Mouse (Mus musculus): ENCODE data around the gene Atp8a2. TPM values are rescaled to one million over a fixed set of nuclear protein-coding genes. Genes with fewer than 3 reads are reported as not detected.

The Atp8a2 gene
- polyA plus RNA-seq, 1 experiment from 2014 or later, result 0.25 TPM

DNA sequence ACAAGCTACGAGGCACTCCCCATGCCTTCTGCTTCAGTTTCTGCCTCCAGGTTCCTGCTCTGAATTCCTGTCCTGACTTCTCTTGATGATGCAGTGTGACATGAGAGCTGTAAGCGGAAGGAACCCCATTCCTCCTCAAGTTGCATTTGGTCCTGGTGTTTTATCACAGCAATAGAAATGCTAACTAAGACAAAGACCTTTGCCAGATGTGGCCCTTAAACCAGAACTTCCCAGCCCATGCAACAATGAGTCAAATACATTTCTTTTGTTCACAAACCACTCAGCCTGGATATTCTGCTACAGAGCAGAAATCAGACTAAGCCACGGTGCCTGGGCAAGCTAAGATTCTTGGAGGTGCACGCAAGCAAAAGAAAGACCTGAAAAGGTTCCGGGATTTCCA, 268.2 kb downstream of the Atp8a2 start:
- DNase-seq (ENCODE audit: low spot score), result no peak
- Histone ChIP-seq H3K9me3 (ENCODE audit: low read length) (no peaks in the 10 kb centered on the region), H3K4me1 (ENCODE audit: insufficient read depth, low read depth, low read length) (no peaks in the 10 kb centered on the region), H3K9ac (replicated peaks; ENCODE audit: low read depth) (no peak overlapping the region), H3K4me3 (ENCODE audit: low read depth, low read length) (no peak overlapping the region), H3K4me2 (replicated peaks; ENCODE audit: low read depth, low read length) (no peak overlapping the region), H3K27me3 (replicated peaks; ENCODE audit: insufficient read depth, low read length) (no peaks in the 10 kb centered on the region), H3K27ac (ENCODE audit: low read length) (no peak overlapping the region), H3K36me3 (ENCODE audit: insufficient read depth, low read length) (no peaks in the 10 kb centered on the region)
- 85% methylated on average over 5 of the region's 5 CpGs for WGBS
- ATAC-seq, result no peak
- TF ChIP-seq EP300 (IDR thresholded peaks at IDR 0.05) (no peak), CTCF (IDR thresholded peaks at IDR 0.05) (no peak)

DNA sequence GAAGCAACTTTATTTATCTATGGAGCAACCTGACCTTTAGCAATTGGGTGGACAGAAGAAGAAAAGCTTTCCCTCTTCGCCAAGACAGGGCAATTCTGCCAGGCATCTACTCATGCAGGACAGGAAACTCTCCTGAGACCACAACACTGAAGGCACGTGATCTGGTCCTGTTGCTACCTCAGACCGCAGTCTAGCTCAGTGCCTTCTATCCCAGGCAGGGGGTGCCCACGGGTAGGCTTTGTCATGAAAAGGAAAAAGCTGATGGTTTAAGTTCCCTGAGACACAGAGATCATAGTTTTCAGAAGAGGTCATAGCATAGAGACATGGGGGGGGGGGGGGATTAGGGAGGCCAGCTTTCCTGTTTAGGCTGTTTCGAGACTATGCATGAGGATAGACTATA, 269.2 kb downstream of the Atp8a2 start:
- no peak overlapping the region for H3K27ac ChIP-seq (ENCODE audit: low read length)
- H3K4me2 ChIP-seq (replicated peaks; ENCODE audit: low read depth, low read length), result no peak overlapping the region
- DNase-seq (ENCODE audit: low spot score) (no peak), ATAC-seq (no peak)
- no peak overlapping the region for H3K4me3 ChIP-seq (ENCODE audit: low read depth, low read length)
- 69% methylated on average over 5 of the region's 5 CpGs for WGBS
- H3K9me3 ChIP-seq (ENCODE audit: low read length), result no peaks in the 10 kb centered on the region
- H3K9ac ChIP-seq (replicated peaks; ENCODE audit: low read depth), result no peak overlapping the region
- no peaks in the 10 kb centered on the region for H3K36me3 ChIP-seq (ENCODE audit: insufficient read depth, low read length)
- no peak for TF ChIP-seq CTCF (IDR thresholded peaks at IDR 0.05)
- no peak for TF ChIP-seq EP300 (IDR thresholded peaks at IDR 0.05)
- no peaks in the 10 kb centered on the region for H3K27me3 ChIP-seq (replicated peaks; ENCODE audit: insufficient read depth, low read length)
- H3K4me1 ChIP-seq (ENCODE audit: insufficient read depth, low read depth, low read length), result no peaks in the 10 kb centered on the region

DNA sequence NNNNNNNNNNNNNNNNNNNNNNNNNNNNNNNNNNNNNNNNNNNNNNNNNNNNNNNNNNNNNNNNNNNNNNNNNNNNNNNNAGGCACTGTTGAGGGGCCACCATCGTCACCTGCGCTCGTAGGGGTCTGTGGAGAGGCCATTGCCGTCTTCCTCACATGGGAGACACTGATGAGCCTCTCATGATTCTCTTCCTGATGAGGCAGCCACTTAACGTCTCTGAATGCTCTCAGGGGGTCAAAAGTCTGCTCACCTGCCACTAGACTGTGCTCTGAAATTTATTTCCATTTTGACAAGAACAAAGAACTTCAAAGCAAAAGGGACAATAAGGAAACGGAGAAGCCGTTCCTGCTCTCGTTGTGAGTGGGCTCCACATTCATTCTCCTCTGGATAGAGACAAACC, 277.1 kb downstream of the Atp8a2 start:
- DNase-seq (ENCODE audit: low spot score), result no peak
- TF ChIP-seq CTCF (IDR thresholded peaks at IDR 0.05) (no peak), EP300 (IDR thresholded peaks at IDR 0.05) (no peak)
- 40% methylated on average over 8 of the region's 8 CpGs for whole genome bisulfite sequencing

DNA sequence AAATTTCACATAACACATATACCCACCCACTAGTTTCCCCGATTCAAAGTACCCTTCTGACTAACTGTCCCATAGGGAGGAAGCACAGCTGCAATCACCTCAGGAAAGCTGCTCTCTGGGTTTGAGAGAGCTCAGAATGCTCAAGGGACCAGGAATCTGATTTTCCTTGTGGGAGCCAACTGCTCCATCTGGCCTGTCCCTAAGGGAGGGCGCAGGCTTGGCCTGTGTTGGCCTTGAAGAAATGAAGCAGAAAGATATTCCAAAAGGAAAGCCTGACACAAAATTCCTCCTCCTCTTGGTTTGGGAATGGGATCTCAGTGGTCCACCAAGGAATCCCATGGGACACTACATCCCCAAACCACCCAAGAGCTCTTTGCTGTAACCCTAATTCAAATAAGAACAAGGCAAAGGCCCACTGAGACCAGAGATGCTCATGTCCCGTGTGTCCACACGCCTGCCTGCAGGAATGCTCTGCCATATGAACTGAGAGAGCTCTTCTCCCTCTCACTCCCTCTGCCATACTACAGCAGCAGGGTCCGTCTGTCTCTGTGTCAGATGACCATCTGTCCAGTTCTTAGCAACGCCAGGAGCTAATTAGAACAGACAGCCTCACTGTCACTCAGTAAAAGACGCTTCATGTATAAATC, 293.4 kb downstream of the Atp8a2 start:
- WGBS, result 80% methylated on average over 7 of the region's 7 CpGs
- no peaks in the 10 kb centered on the region for H3K27me3 ChIP-seq (replicated peaks; ENCODE audit: insufficient read depth, low read length)
- H3K4me2 ChIP-seq (replicated peaks; ENCODE audit: low read depth, low read length), result no peak overlapping the region
- no peak overlapping the region for H3K4me3 ChIP-seq (ENCODE audit: low read depth, low read length)
- DNase-seq (ENCODE audit: low spot score) (no peak), ATAC-seq (no peak)
- no peak overlapping the region for H3K9ac ChIP-seq (replicated peaks; ENCODE audit: low read depth)
- no peak for TF ChIP-seq EP300 (IDR thresholded peaks at IDR 0.05)
- no peak for TF ChIP-seq CTCF (IDR thresholded peaks at IDR 0.05)
- H3K36me3 ChIP-seq (ENCODE audit: insufficient read depth, low read length), result no peaks in the 10 kb centered on the region
- no peaks in the 10 kb centered on the region for H3K4me1 ChIP-seq (ENCODE audit: insufficient read depth, low read depth, low read length)
- H3K9me3 ChIP-seq (ENCODE audit: low read length), result no peaks in the 10 kb centered on the region
- no peak overlapping the region for H3K27ac ChIP-seq (ENCODE audit: low read length)

More for the DNA sequence above, 277.1 kb downstream of the Atp8a2 start:
- Histone ChIP-seq H3K9ac (replicated peaks; ENCODE audit: low read depth) (no peak overlapping the region), H3K27me3 (replicated peaks; ENCODE audit: insufficient read depth, low read length) (no peaks in the 10 kb centered on the region), H3K4me2 (replicated peaks; ENCODE audit: low read depth, low read length) (no peak overlapping the region), H3K4me1 (ENCODE audit: insufficient read depth, low read depth, low read length) (no peaks in the 10 kb centered on the region), H3K9me3 (ENCODE audit: low read length) (no peaks in the 10 kb centered on the region), H3K4me3 (ENCODE audit: low read depth, low read length) (no peak overlapping the region), H3K27ac (ENCODE audit: low read length) (no peak overlapping the region), H3K36me3 (ENCODE audit: insufficient read depth, low read length) (no peaks in the 10 kb centered on the region)
- no peak for ATAC-seq

DNA sequence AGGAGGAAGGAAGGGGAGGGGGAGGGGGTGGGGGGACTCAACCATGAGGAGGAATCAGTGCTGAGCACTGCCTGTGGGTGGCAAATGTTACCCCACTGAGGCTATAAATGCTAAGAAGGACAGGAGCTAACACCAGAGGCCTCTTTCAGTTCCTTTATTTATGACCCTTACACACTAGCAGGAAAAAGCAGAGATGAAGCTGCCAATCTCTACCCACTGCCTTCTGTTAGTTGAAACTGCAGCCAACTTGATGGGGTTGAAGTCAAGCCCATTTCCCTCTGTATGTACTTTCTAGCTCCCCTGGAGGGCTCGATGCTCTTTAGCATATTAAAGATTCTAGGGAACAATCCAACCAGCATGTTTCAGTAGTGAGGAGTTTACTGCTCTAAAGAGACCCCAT, 303.0 kb downstream of the Atp8a2 start:
- no peak for ATAC-seq
- WGBS, result 71% methylated on average over 1 of the region's 1 CpGs
- Histone ChIP-seq H3K9ac (replicated peaks; ENCODE audit: low read depth) (no peak overlapping the region), H3K9me3 (ENCODE audit: low read length) (no peaks in the 10 kb centered on the region), H3K4me1 (ENCODE audit: insufficient read depth, low read depth, low read length) (no peaks in the 10 kb centered on the region), H3K27me3 (replicated peaks; ENCODE audit: insufficient read depth, low read length) (no peaks in the 10 kb centered on the region), H3K4me3 (ENCODE audit: low read depth, low read length) (no peak overlapping the region), H3K27ac (ENCODE audit: low read length) (no peak overlapping the region), H3K36me3 (ENCODE audit: insufficient read depth, low read length) (no peaks in the 10 kb centered on the region), H3K4me2 (replicated peaks; ENCODE audit: low read depth, low read length) (no peak overlapping the region)
- TF ChIP-seq EP300 (IDR thresholded peaks at IDR 0.05), result no peak
- no peak for DNase-seq (ENCODE audit: low spot score)

DNA sequence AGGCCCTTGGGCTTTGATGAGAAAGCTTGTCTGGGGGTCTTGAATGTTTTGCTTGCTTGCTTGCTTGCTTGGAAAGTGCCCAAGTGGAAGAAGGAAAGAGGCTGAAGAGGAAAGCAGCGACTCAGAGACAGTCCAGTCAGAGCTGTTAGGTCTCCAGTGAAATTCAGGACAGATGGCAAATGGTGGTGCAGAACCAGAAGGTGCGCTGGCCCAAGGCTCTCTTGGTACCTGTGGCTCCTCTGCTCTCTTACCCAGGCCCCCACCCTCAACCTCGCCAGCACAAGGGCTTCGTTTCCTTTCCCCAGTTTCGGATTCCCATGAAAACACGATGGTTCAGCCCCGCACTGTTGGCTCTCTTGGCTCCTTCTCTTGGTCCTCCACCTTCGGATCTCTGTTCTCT, 304.9 kb downstream of the Atp8a2 start:
- WGBS, result 85% methylated on average over 8 of the region's 8 CpGs
- Histone ChIP-seq H3K36me3 (ENCODE audit: insufficient read depth, low read length) (no peaks in the 10 kb centered on the region), H3K9me3 (ENCODE audit: low read length) (no peaks in the 10 kb centered on the region), H3K4me1 (ENCODE audit: insufficient read depth, low read depth, low read length) (no peaks in the 10 kb centered on the region), H3K4me3 (ENCODE audit: low read depth, low read length) (no peak overlapping the region), H3K4me2 (replicated peaks; ENCODE audit: low read depth, low read length) (no peak overlapping the region), H3K27ac (ENCODE audit: low read length) (no peak overlapping the region), H3K9ac (replicated peaks; ENCODE audit: low read depth) (no peak overlapping the region), H3K27me3 (replicated peaks; ENCODE audit: insufficient read depth, low read length) (no peaks in the 10 kb centered on the region)
- no peak for TF ChIP-seq EP300 (IDR thresholded peaks at IDR 0.05)
- no peak for TF ChIP-seq CTCF (IDR thresholded peaks at IDR 0.05)
- no peak for ATAC-seq
- DNase-seq (ENCODE audit: low spot score), result no peak

DNA sequence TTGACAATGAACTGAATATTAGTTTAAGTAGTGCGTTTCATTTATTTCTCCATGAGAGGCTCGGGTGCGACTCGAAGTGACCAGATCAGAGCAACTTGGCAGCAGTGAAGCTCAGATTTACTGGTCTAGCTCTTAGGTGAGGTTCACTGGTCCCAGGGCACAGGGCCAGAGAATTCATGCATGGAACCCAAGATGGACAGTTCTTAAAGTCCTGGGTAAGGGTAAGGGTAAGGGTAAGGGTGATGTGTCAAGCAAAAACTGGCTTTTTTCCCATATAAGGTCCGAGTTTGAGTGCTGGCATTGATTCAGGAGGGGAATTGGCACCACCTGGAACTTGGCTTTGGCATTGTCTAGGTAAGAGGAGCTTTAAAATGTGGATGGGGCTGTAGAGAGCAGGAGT, 305.5 kb downstream of the Atp8a2 start:
- H3K4me3 ChIP-seq (ENCODE audit: low read depth, low read length), result no peak overlapping the region
- ATAC-seq, result no peak

More for the DNA sequence above, 305.5 kb downstream of the Atp8a2 start:
- H3K4me1 ChIP-seq (ENCODE audit: insufficient read depth, low read depth, low read length), result no peaks in the 10 kb centered on the region
- whole genome bisulfite sequencing, result 81% methylated on average over 5 of the region's 5 CpGs
- no peak for DNase-seq (ENCODE audit: low spot score)
- no peak overlapping the region for H3K27ac ChIP-seq (ENCODE audit: low read length)
- H3K4me2 ChIP-seq (replicated peaks; ENCODE audit: low read depth, low read length), result no peak overlapping the region
- no peak overlapping the region for H3K9ac ChIP-seq (replicated peaks; ENCODE audit: low read depth)
- H3K27me3 ChIP-seq (replicated peaks; ENCODE audit: insufficient read depth, low read length), result no peaks in the 10 kb centered on the region
- H3K9me3 ChIP-seq (ENCODE audit: low read length), result no peaks in the 10 kb centered on the region
- H3K36me3 ChIP-seq (ENCODE audit: insufficient read depth, low read length), result no peaks in the 10 kb centered on the region
- no peak for TF ChIP-seq CTCF (IDR thresholded peaks at IDR 0.05)
- no peak for TF ChIP-seq EP300 (IDR thresholded peaks at IDR 0.05)

Measured in lung, postnatal 0 days (tissue).